Mouse (Mus musculus): Measurements from ENCODE around the gene Nbea. TPM values are rescaled to one million over a fixed set of nuclear protein-coding genes. Genes with fewer than 3 reads are reported as not detected.

Nbea gene
- total RNA-seq, 2 experiments from 2014 or later: 197 to 205 TPM

DNA sequence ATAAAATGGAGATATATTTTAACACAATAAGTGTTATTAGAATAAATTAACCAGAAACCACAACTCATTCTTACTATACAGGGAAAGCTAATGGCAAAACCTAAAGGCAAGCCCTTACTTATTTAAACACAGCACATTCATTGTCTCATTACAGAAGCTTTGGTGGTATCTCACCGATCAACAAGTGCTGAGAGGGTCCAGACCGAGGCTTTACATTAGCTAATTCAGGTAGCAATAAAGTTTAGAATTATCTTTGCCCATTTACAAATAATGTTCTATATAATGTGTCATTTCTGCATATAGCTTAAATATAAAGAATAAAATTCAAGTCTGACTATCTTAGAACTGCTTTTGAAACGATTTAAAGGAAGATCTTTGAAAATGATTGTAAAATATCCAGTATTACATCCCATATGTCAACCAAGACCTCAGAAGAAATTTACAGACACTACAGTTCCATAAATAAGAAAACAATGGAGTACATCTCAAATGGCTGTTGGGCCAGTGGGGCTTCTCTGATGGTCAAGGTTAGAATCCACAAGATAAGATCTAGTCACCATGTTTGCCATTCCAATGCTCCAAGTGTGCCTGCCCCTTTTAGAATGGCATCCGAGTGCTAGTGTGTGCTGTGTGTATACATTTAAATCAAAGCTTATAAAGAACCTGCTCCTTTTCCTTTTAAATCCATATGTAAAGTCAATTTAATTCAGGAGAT lies 398.1 kb downstream of the Nbea start:
- DNase-seq (ENCODE audit: low spot score in 2 of 2): no peak

DNA sequence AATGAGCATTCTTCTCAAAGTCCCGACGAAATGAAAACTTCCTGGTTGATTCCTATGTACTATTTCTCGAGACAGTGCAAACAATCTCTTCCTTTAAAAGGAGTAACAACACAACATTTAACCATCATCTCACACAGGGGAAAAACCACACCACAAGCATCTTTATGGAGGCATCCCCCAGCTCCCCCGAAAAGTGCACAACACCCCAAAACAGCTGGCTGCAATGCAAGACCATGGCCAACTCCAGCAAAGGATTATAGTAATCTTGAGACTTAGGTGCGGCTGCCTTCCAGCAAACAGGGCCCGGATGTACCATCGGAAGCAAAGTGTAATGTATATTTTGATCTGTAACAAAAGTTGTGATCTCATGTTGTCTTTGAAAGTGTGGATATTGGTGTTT lies 399.4 kb downstream of the Nbea start:
- no peak for DNase-seq (ENCODE audit: low spot score in 2 of 2)

DNA sequence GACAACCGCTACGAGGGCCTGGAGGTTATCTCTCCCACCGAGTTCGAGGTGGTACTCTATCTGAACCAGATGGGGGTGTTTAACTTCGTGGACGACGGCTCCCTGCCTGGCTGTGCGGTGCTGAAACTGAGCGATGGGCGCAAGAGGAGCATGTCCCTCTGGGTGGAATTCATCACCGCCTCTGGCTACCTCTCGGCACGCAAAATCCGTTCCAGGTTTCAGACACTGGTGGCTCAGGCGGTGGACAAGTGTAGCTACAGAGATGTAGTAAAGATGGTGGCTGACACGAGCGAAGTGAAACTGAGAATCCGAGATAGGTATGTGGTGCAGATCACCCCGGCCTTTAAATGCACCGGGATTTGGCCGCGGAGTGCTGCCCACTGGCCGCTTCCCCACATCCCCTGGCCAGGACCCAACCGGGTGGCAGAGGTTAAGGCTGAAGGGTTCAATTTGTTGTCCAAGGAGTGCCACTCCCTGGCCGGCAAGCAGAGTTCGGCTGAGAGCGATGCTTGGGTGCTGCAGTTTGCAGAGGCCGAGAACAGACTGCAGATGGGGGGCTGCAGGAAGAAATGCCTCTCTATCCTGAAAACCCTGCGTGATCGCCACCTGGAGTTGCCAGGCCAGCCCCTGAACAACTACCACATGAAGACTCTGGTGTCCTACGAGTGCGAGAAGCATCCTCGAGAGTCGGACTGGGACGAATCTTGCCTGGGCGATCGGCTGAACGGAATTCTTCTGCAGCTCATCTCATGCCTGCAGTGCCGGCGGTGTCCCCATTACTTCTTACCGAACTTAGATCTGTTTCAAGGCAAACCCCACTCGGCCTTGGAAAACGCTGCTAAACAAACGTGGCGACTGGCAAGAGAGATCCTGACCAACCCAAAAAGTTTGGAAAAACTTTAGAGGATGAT lies 400.1 kb downstream of the Nbea start:
- no peak for DNase-seq (ENCODE audit: low spot score in 2 of 2)

DNA sequence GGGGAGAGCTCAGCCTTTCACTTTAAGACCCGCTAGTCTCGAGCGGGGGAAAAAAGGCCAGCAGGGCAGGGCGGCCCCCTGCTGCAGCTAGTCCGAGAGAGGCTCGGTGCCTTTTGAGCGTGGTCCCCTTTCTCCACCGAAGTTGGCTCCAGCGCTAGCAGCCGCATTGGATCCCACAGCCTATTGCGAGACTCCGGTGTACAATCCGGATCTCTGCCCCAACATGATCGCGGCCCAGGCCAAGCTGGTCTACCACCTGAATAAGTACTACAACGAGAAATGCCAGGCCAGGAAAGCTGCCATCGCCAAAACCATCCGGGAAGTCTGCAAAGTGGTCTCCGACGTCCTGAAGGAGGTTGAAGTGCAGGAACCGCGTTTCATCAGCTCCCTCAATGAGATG lies 400.7 kb downstream of the Nbea start:
- no peak for DNase-seq (ENCODE audit: low spot score in 2 of 2)

DNA sequence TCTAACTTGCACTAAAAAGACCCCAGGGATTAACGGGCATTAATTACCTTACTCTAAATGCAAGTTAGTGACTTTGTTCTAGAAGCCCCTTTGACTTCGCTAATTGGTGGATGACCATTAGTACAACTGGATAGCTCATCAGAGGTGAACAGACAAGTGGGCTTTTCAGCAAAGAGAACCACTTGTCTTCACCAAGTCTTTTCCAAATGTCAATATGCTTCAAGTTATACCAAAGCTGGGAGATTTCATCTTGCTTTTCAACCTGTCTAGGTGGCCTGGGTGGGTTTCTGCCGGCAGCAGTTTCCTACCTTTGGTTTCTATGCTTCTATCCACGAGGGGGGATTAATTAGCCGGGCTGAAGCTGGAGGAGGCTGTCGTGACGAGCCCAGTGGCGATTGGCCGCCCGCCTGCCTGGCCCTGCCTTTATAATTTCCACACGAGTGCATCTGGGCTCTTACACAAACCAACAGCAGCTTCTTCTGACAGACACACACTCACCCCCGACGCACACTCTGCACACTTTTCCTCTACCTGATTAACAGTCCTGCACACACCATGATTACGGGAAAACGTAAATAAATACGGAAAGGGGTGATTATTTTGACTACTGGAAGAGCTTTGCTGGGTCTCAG lies 401.3 kb downstream of the Nbea start, which contains the start of gene Mab21l1:
TSS of gene Mab21l1 (plus strand) at position 455 of the 632 bp plus-strand sequence.
- no peak for DNase-seq (ENCODE audit: low spot score in 2 of 2)

DNA sequence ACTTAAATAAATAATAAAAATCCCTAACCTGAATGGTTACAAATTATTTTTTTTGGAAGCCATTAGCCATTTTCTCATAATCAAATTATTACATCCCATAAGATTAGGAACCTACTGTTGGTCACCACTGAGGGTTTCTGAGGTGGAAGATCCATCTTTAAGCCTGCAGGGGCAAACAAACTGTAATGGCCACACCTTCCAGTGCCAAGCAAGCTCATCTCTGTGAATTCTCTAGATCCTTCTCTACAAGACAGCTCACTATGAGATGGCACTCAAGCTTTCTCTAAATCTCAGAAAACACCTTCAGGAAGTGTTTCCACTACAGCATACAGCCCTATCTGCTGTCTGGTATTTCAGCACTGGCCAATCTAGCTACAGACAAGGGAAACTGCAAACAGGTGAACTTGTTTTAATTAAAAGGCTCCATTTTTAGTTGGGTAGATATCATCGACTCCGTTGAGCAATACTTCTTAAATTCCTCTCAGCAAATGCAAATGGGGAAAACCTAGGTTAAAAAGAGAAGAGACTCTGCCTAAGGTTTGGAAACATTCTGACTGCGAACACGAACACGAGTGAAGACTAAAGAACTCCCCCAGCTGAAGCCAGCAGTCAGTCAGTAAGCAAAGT lies 402.0 kb downstream of the Nbea start:
- DNase-seq (ENCODE audit: low spot score in 2 of 2): no peak

DNA sequence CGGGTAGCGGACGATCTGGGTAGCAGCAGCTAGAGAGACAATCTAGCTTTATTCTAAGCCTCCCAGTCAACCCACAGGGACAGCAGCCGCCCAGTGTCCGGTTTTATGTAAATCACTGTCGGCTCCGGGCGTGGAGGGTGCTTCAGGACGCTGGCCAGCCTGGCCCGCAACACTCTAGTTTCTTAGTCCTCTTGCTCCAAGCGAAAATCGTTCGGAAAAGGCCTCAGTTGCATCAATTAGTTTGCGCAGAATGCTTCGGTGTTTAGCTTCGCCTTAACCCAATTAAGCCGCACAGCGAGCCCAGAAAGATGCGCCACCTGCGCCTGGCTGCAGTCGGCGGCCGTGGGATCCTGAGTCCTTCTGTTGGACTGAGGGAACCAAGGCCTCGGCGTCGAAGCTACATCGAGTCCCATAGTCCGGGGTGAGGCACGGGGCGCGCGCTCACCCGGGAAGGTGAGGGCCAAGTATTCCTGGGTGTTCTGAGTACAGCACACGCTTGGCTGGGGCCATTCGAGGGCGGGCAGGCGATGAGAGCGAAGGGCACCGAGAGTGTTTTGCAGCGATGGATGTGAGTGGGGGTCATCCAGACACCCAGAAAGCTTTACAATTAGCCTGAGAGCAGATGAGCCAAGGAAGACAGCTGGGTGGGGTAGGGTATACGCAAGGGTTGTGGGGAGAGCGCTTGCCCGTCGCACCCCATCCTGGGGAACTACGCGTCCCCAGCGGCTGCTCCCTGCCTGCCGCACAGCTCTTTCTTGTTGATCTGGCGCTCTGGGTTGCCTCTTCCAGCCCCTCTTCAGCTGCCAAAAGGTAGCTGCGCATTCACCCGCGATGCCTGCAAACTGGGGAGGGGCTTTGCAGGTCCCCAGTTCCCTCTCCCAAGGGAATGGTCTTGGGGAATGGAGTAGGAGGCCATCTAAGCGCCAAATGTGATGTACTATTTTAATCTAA lies 403.1 kb downstream of the Nbea start:
- DNase-seq (ENCODE audit: low spot score in 2 of 2): peak; percentile 38 to 46

DNA sequence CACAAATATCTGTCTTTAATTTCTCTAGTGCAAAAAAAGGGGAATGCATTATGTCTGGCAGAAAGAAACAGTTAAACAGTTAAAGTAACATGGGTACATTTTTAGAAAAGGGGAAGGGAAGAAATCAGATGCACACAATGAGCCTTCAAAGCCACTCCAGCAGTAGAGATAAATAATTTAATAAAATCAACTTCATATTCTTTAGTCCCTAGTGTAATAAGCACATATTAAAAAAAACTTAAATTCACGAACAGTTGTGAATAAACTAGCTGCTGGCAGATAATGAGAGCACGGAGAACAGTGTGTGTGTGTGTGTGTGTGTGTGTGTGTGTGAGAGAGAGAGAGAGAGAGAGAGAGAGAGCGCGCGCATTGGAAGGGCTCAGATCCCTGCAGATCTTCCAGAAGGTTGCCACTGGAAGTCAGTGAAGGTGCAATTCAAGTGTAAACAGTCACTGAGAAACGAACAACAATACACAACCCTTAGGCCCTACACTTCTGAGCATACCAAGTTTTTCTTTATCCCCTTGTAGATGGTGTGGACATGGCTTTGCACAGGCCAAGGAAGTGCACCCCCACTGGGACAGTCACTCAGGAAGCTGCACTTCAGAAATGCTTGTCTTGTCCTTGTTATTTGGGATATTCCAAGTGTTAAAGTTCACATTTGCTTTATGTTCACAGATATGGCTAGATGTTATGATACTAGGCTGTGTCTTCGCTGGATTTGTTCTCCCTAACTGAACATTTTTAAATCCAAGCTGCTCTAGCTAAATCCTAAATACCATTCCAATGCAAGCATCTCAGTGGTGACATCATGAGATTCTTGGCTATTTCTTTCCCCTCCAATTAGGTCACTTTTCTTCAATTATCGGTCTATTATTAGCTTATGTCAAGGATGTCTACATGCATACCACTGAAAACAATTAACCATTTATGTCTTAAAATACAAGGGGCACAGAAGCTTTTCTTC lies 404.5 kb downstream of the Nbea start:
- DNase-seq (ENCODE audit: low spot score in 2 of 2): no peak

DNA sequence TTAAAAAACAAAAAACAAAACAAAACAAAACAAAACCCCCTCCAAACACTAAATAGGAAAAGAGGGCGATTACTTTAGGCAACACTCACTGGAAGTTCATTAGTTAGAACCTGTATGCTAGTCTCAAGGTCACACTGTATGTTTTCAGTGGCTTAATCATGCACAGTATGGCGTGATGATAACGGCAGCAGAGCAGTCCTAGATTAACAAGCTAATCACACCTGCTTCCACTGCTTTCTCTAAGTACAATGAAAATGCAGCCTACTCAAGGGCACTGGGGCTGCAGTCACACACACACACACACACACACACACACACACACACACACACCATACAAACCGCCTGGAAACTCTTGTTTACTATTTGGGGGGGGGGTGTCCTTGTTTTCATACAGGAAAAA lies 406.0 kb downstream of the Nbea start:
- no peak for DNase-seq (ENCODE audit: low spot score in 2 of 2)

DNA sequence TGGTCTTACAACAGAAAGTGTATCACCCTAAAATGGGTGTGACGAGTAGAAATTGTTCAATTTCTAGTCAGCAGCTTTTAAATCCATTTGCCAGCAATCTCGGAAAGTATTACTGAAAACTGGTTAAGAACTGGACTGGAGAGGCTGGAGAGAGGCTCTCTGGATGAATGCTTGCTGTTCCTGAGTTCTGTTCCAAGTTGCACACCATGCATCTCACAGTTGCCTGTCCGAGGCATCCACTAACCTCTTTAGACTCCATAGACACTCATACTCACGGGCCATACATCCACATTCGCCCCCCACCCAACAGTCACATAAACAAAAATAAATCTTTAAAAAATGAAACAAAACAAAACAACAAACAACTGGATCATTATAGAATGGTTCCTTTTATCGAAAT lies 407.7 kb downstream of the Nbea start:
- DNase-seq (ENCODE audit: low spot score in 2 of 2): no peak

DNA sequence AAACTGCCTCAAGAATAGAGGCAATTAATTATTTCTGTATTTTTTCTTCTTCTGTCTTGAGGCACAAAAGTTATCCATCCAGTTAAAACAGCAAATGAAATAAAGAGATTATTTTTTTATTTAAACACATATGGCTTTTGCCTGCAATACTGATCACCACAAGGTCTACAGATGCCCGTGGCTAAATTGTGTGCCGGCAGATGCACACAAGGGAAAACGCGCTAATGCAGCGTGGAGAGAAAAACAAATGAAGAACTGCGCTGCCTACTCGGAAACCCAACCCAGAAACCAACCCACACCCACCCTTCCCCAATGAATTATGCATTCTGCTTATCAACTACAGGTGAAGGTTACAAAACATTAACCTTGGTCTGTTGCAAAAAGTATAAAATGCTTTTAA lies 408.3 kb downstream of the Nbea start:
- no peak for DNase-seq (ENCODE audit: low spot score in 2 of 2)

DNA sequence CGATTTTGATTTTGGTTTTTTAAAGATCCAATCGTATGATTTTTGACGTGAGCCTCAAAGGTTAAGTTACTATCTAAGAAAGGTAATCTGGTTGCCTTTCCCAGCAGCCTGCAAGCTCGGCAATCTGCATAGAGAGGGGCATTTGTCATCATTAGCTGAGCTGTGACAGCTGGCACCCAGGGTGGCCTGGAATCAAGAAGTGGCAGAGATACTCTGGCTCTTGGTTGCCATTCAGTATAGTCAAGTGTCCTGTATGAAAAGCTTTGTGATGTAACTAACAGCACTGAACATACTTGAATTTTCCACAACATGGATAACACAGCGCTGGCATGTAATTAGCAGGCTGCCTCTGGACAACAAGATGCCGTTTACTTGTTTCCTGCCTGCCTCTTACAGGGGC lies 409.3 kb downstream of the Nbea start:
- DNase-seq (ENCODE audit: low spot score in 2 of 2): no peak

DNA sequence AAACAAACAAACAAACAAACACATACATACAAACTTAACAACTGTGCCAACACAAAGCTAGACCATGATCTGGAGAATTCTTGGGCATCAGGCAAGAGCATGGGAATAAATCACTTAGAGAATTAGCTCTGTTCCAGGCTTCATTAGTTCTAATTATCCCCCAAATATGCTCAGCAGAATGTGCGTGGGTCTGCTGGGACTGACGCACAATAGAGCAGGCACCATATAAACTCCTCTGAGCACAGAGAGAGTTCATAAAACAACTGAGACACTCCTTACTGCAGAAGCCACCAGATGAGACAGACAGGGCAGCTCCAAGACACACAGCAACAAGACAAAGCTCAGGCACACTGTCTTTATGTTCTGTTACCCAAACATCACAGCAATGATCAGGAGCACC lies 414.2 kb downstream of the Nbea start:
- no peak for DNase-seq (ENCODE audit: low spot score in 2 of 2)

DNA sequence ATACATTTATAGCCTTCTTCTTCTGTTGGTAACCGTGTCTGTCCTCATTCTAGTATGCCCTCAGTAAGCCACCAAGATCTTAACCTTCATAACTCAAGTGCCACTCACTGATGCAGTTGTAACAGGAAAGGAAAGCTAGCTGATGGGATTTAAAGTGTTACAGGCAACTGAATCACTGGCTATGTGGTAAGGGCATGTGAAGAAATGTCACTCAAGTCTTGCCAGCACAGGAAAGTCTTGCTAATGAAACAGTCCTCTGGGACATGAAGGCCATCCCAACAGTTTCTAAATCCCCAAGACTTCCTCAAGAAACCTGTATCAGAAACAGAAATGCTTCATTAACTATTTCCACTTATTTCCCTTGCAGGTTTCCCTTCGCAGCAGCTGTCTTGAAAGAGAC lies 414.8 kb downstream of the Nbea start:
- no peak for DNase-seq (ENCODE audit: low spot score in 2 of 2)

DNA sequence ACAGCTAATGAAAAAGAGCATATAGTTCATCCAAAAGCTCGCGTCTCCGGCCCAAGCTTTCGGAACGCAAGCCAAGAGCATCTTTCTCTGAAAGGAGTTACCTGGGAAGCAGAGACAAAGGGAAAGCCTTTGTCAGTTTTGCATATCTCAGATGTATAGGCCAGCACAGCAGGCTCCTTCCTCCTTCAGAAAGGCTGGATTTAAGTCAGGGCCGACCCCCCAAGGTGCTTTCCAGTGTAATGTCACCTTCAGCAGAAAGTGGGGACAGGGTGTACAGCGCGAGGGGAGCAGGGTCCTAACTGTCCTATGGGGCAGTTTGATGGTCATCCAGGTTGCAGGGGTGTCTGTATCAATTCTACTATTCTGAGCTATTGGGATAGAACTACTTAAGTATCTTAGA lies 419.9 kb downstream of the Nbea start:
- no peak for DNase-seq (ENCODE audit: low spot score in 2 of 2)

DNA sequence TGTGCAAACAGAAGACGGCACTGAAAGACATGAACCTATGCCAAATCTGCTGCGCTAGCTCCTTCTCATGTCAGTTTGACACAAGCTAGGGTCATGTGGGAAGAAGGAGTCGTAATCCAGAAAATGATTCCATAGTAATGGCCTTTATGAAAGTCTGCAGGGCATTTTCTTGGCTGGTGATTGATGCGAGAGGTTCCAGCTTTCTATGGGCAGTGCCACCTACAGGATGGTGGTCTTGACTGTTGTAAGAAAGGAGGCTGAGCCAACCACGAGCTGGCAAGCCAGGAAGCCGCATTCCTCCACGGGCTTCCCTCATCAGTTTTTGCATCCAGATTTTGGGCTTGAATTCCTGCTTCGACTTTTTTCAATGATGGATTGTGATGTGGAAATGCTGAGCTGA lies 425.2 kb downstream of the Nbea start:
- DNase-seq (ENCODE audit: low spot score in 2 of 2): no peak

DNA sequence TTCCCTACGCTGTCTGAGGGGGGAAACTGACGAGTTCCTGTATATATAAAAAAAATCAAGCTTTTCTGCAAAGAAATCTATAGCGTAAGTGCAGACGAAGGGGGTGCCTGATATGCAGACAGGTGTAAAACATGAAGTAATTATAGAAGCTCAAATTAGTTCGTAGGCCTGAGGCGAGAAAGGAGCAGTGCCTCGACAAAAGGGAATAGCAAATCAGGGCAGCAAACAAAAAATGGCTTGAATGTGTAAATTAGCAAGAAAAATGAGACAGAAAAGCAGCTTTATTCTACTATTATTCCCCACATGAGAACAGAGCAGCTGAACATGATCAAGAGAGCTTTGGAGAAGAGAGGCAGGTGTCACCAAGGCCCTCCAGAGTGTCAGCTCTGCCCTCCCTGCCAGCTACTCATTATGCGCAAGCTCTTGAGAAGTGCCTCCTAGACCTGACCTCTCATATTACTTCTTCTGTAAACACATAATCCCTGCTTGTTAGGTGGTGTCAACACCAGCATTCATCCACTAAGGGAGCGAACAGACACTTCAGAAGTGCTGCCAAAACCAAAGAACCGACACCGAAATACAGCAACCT lies 426.8 kb downstream of the Nbea start:
- DNase-seq (ENCODE audit: low spot score in 2 of 2): no peak

DNA sequence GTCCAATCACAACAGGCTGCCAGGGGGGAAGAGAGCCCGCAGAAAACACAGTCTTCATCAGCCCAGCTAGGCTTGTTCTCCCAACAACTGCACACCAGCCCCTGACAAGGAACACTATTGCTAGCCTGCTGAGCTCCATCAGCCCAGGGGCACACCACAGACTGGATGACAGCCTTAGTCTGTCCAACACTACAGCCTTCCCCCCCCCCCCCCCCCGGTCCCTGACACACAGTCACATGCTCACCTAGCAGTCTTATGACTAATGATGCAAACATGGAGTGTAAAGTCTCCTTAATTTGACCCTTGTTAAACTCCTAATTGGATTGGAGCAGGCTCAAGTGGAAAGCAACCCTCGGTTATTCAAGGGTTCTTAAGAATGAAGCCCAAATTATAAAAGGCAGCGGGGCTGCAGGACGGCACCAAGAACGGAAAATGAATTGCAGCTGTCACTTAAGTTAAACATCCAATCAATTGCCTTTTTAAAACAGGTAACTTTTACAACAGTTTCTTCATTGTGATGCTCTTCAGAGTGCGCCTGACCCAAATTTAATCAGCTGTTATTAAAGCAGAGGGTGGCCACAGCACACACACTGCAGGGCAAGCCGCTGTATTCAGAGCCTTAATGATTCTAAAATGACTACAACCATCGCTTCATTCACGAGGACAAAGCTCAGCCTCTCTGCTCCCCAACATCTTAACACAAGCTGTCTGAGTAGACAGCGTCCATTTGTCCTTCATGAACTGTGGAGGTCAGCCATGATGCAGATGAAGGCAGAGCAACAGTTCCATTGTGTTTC lies 427.5 kb downstream of the Nbea start:
- no peak for DNase-seq (ENCODE audit: low spot score in 2 of 2)
